ENCODE assay signal across 31 mouse cellular contexts in genomic region chr13:57865029-57865428, GRCm38 (mm10). TPM values are rescaled to one million over a fixed set of nuclear protein-coding genes. Genes with fewer than 3 reads are reported as not detected.
"Had no signal": no experiment of that assay in that cellular context is flagged by ENCODE, and none has a peak within 500 bp of the region (broad histone marks: within the 10 kb centered on the region; RNA-seq: fewer than 3 reads in every experiment).

No protein-coding gene starts in this region.

- H3K27ac ChIP-seq: embryonic facial prominence, embryonic 10.5 days; embryonic facial prominence, embryonic 12.5 days; embryonic facial prominence, embryonic 13.5 days; embryonic facial prominence, embryonic 15.5 days; forebrain, embryonic 10.5 days; forebrain, embryonic 12.5 days; forebrain, embryonic 13.5 days; forebrain, embryonic 15.5 days; gastrocnemius, adult 2 months; heart, adult 2 months had no signal

- H3K4me2 ChIP-seq: embryonic facial prominence, embryonic 12.5 days; embryonic facial prominence, embryonic 13.5 days; embryonic facial prominence, embryonic 15.5 days; forebrain, embryonic 12.5 days; forebrain, embryonic 13.5 days; forebrain, embryonic 15.5 days had no signal

- H3K27me3 ChIP-seq: embryonic facial prominence, embryonic 12.5 days; embryonic facial prominence, embryonic 15.5 days; forebrain, embryonic 12.5 days; forebrain, embryonic 13.5 days; forebrain, embryonic 15.5 days had no signal

- DNase-seq: cerebellum, adult 2 months; cerebellum, adult 8-10 months; cerebellum, adult 9-10 months; cerebellum, adult 9-11 months; cerebellum, postnatal 10 days; cerebellum, postnatal 14 days; cerebellum, postnatal 25 days; cerebellum, postnatal 36 days; embryo, embryonic 11 days; forebrain, postnatal 0 days; gastrocnemius, adult 2 months; gastrocnemius, postnatal 10 days; gastrocnemius, postnatal 14 days; gastrocnemius, postnatal 25 days; gastrocnemius, postnatal 36 days; heart, adult 11 months; heart, adult 18-20 months; heart, adult 2 months had no signal

- H3K36me3 ChIP-seq: embryonic facial prominence, embryonic 10.5 days; embryonic facial prominence, embryonic 12.5 days; embryonic facial prominence, embryonic 13.5 days; embryonic facial prominence, embryonic 15.5 days; forebrain, embryonic 10.5 days; forebrain, embryonic 12.5 days; forebrain, embryonic 15.5 days had no signal

- ATAC-seq: forebrain, embryonic 13.5 days; forebrain, embryonic 14.5 days; forebrain, embryonic 15.5 days; forebrain, embryonic 16.5 days; forebrain, postnatal 0 days had no signal

- H3K4me3 ChIP-seq: embryonic facial prominence, embryonic 10.5 days; embryonic facial prominence, embryonic 12.5 days; embryonic facial prominence, embryonic 13.5 days; embryonic facial prominence, embryonic 15.5 days; erythroblast, embryonic 14.5 days; forebrain, embryonic 10.5 days; forebrain, embryonic 12.5 days; forebrain, embryonic 13.5 days; forebrain, embryonic 15.5 days; gastrocnemius, adult 2 months; heart, adult 2 months had no signal

- H3K4me1 ChIP-seq: embryonic facial prominence, embryonic 12.5 days; embryonic facial prominence, embryonic 15.5 days; forebrain, embryonic 10.5 days; forebrain, embryonic 13.5 days; forebrain, embryonic 15.5 days had no signal

- H3K9me3 ChIP-seq: embryonic facial prominence, embryonic 10.5 days; embryonic facial prominence, embryonic 12.5 days; embryonic facial prominence, embryonic 13.5 days; embryonic facial prominence, embryonic 15.5 days; forebrain, embryonic 10.5 days; forebrain, embryonic 12.5 days; forebrain, embryonic 13.5 days; forebrain, embryonic 15.5 days had no signal

- H3K9ac ChIP-seq: embryonic facial prominence, embryonic 12.5 days; embryonic facial prominence, embryonic 13.5 days; embryonic facial prominence, embryonic 15.5 days; forebrain, embryonic 12.5 days; forebrain, embryonic 13.5 days; forebrain, embryonic 15.5 days; forebrain, postnatal 0 days had no signal

RNA-seq across cellular contexts. Expression of gene Spock1, which starts 43.1 kb away (rescaled TPM):
- total RNA-seq: common myeloid progenitor, adult 5-6 weeks; granulocyte monocyte progenitor cell, adult 5-6 weeks; heart, adult 2 months had no signal
